Mouse (Mus musculus) MEL (cell line): ENCODE data around the gene Wdr82.

Experiments
- CHD1 ChIP-seq: IDR thresholded peaks from 2 replicates; pipeline ENCODE4 v1.6.1; 2012; ENCODE audit warnings: low read depth, mild to moderate bottlenecking, inconsistent platforms, low read length, improper control_type of control experiment
- CTCF ChIP-seq, 3 experiments: IDR thresholded peaks in 2 of 3; conservative IDR thresholded peaks in 1 of 3; 2 replicates each; pipeline ENCODE4 v1.5.1; 2011 to 2012; ENCODE audit warnings: low read length in 3 of 3, low read depth in 2 of 3, mild to moderate bottlenecking in 2 of 3, improper control_type of control experiment in 1 of 3, inconsistent platforms in 1 of 3, mixed read lengths in 1 of 3, moderate library complexity in 1 of 3; ENCODE audit not compliant: control insufficient read depth in 1 of 3, insufficient read depth in 1 of 3, poor library complexity in 1 of 3, severe bottlenecking in 1 of 3
- HCFC1 ChIP-seq: IDR thresholded peaks from 2 replicates; pipeline ENCODE4 v1.6.1; 2012; ENCODE audit warnings: low read depth, mild to moderate bottlenecking, inconsistent platforms, low read length, improper control_type of control experiment, moderate library complexity
- MAFK ChIP-seq: IDR thresholded peaks from 2 replicates; pipeline ENCODE4 v1.6.1; 2011; ENCODE audit warnings: low read depth, mild to moderate bottlenecking, low read length, improper control_type of control experiment, borderline replicate concordance
- POLR2AphosphoS5 ChIP-seq: IDR thresholded peaks from 2 replicates; pipeline ENCODE4 v1.6.1; 2012; ENCODE audit warnings: low read depth, borderline replicate concordance, mild to moderate bottlenecking, inconsistent platforms, low read length, moderate library complexity, mixed read lengths
- RCOR1 ChIP-seq: IDR thresholded peaks from 2 replicates; pipeline ENCODE4 v1.6.1; 2012; ENCODE audit warnings: low read depth, mild to moderate bottlenecking, inconsistent platforms, low read length, improper control_type of control experiment
- USF2 ChIP-seq, 2 experiments: IDR thresholded peaks; 2 replicates each; pipeline ENCODE4 v1.6.1; 2011 to 2012; ENCODE audit warnings: improper control_type of control experiment in 2 of 2, low read length in 2 of 2, borderline replicate concordance in 1 of 2, inconsistent platforms in 1 of 2, low read depth in 1 of 2, mild to moderate bottlenecking in 1 of 2; ENCODE audit not compliant: insufficient read depth in 1 of 2
- ZKSCAN1 ChIP-seq: IDR thresholded peaks from 2 replicates; pipeline ENCODE4 v1.6.1; 2012; ENCODE audit warnings: low read depth, mild to moderate bottlenecking, inconsistent platforms, low read length, improper control_type of control experiment, moderate library complexity
- ZMIZ1 ChIP-seq: IDR thresholded peaks from 2 replicates; pipeline ENCODE4 v1.6.1; 2012; ENCODE audit warnings: low read depth, mild to moderate bottlenecking, inconsistent platforms, low read length, improper control_type of control experiment, moderate library complexity

GRCm38 (mm10) chr9:106216971-106217370, 46.2 kb downstream of the Wdr82 start:
- TF ChIP-seq CTCF (IDR thresholded peaks at IDR 0.05 in 2 of 3, conservative IDR thresholded peaks at IDR 0.05 in 1 of 3; ENCODE audit: control insufficient read depth in 1 of 3, insufficient read depth in 1 of 3, low read depth in 2 of 3, low read length in 3 of 3, poor library complexity in 1 of 3, severe bottlenecking in 1 of 3) (no peak), HCFC1 (no peak), POLR2AphosphoS5 (no peak), ZMIZ1 (no peak), MAFK (0 out of 2 replicates have a peak, but pooled peaks have one; percentile 20), CHD1 (no peak), ZKSCAN1 (no peak), RCOR1 (no peak), USF2 (IDR thresholded peaks at IDR 0.05; ENCODE audit: borderline replicate concordance in 1 of 2, insufficient read depth in 1 of 2, low read depth in 1 of 2, low read length in 2 of 2) (no peak)
